Mouse (Mus musculus) heart, embryonic 12.5 days (tissue): ENCODE results near the gene Tmprss11b. TPM values are rescaled to one million over a fixed set of nuclear protein-coding genes. Genes with fewer than 3 reads are reported as not detected.
"Not testable (repeated sequence)": the region's sequence is repeated elsewhere in the genome, so short reads cannot be mapped to it uniquely, and the experiment has no call there.

ENCODE experiments used
- ATAC-seq: fragments of 200-750 bp; cut with Nextera tagmentation; 2 replicates; pipeline ENCODE4 v1.8.0; 2017; ENCODE audit warnings: moderate TSS enrichment, moderate library complexity; ENCODE audit not compliant: insufficient number of reproducible peaks, low FRiP score
- H3K27ac ChIP-seq: fragments of 300-500 bp; sonication (generic); 2 replicates; pipeline ENCODE4 v1.5.1; 2016; ENCODE audit warnings: mild to moderate bottlenecking, moderate library complexity; ENCODE audit not compliant: poor library complexity, severe bottlenecking
- H3K27me3 ChIP-seq: fragments of 300-500 bp; sonication (generic); replicated peaks from 2 replicates; pipeline ENCODE4 v1.6.1; 2016; ENCODE audit warnings: mild to moderate bottlenecking, moderate library complexity
- H3K36me3 ChIP-seq: fragments of 300-500 bp; sonication (generic); 2 replicates; pipeline ENCODE4 v1.6.1; 2016; ENCODE audit warnings: mild to moderate bottlenecking, moderate library complexity
- H3K4me1 ChIP-seq: fragments of 300-500 bp; sonication (generic); replicated peaks from 2 replicates; pipeline ENCODE4 v1.6.1; 2016; ENCODE audit warnings: mild to moderate bottlenecking
- H3K4me2 ChIP-seq: fragments of 300-500 bp; sonication (generic); 2 replicates; pipeline ENCODE4 v1.6.1; 2016; ENCODE audit warnings: mild to moderate bottlenecking, moderate library complexity
- H3K4me3 ChIP-seq: fragments of 300-500 bp; sonication (generic); 2 replicates; pipeline ENCODE4 v1.5.1; 2016; ENCODE audit warnings: mild to moderate bottlenecking
- H3K9ac ChIP-seq: fragments of 300-500 bp; sonication (generic); 2 replicates; pipeline ENCODE4 v1.6.1; 2016; ENCODE audit warnings: mild to moderate bottlenecking, moderate library complexity
- H3K9me3 ChIP-seq: fragments of 300-500 bp; sonication (generic); replicated peaks from 2 replicates; pipeline ENCODE4 v1.6.1; 2016; ENCODE audit warnings: mild to moderate bottlenecking, moderate library complexity
- WGBS: fragments of 180-500 bp; shearing (Covaris S2); methylation state at CpG from one replicate; pipeline ENCODE4 v1.1.7; 2016; 5-methylcytosine and 5-hydroxymethylcytosine counted together
- polyA plus RNA-seq: library from polyadenylated mRNA; unstranded; fragments of >200 nt; fragmentation: Nextera tagmentation; extraction: Ambion mirVana; gene quantifications from 2 replicates; pipeline ENCODE4 v1.2.1, GENCODE M21; 2016

Tmprss11b gene
- not detected in 2 replicates for polyA plus RNA-seq

- Histone ChIP-seq H3K36me3 (no peaks in the 10 kb centered on the region), H3K27me3 (no peaks in the 10 kb centered on the region), H3K4me2 (no peak within 1 kb of the TSS), H3K4me3 (no peak within 1 kb of the TSS), H3K27ac (no peak within 1 kb of the TSS), H3K4me1 (no peaks in the 10 kb centered on the region), H3K9me3 (no peaks in the 10 kb centered on the region), H3K9ac (no peak within 1 kb of the TSS)
- ATAC-seq, result no peak
- 66% methylated on average over 5 of the region's 5 CpGs for WGBS
These were observed at the start of gene Tmprss11b for GRCm38 (mm10) chr5:86676262-86676661. Gene Tmprss11b (minus strand): TSS chr5:86676362.

- H3K27me3 ChIP-seq, result no peaks in the 10 kb centered on the region
- no peaks in the 10 kb centered on the region for H3K4me1 ChIP-seq
- H3K4me3 ChIP-seq, result no peak overlapping the region
- H3K9me3 ChIP-seq, result no peaks in the 10 kb centered on the region
- no peaks in the 10 kb centered on the region for H3K36me3 ChIP-seq
- no peak overlapping the region for H3K4me2 ChIP-seq
- no peak overlapping the region for H3K9ac ChIP-seq
- no peak for ATAC-seq
- H3K27ac ChIP-seq, result no peak overlapping the region
These were observed 48.9 kb upstream of the Tmprss11b start for GRCm38 (mm10) chr5:86725021-86725420.

- no peaks in the 10 kb centered on the region for H3K36me3 ChIP-seq
- 45% methylated on average over 2 of the region's 2 CpGs for WGBS
- H3K9ac ChIP-seq, result no peak overlapping the region
- H3K9me3 ChIP-seq, result no peaks in the 10 kb centered on the region
- H3K27me3 ChIP-seq, result no peaks in the 10 kb centered on the region
- no peak overlapping the region for H3K27ac ChIP-seq
- H3K4me2 ChIP-seq, result no peak overlapping the region
- ATAC-seq, result no peak
- no peak overlapping the region for H3K4me3 ChIP-seq
- H3K4me1 ChIP-seq, result no peaks in the 10 kb centered on the region
These were observed 46.8 kb upstream of the Tmprss11b start for GRCm38 (mm10) chr5:86722820-86723460.

- no peaks in the 10 kb centered on the region for H3K9me3 ChIP-seq
- H3K9ac ChIP-seq, result no peak overlapping the region
- no peaks in the 10 kb centered on the region for H3K36me3 ChIP-seq
- no peak overlapping the region for H3K4me3 ChIP-seq
- H3K4me1 ChIP-seq, result no peaks in the 10 kb centered on the region
- ATAC-seq, result no peak
- no peak overlapping the region for H3K4me2 ChIP-seq
- no peak overlapping the region for H3K27ac ChIP-seq
- H3K27me3 ChIP-seq, result no peaks in the 10 kb centered on the region
- 79% methylated on average over 2 of the region's 2 CpGs for WGBS
These were observed 38.8 kb upstream of the Tmprss11b start for GRCm38 (mm10) chr5:86714967-86715366.

GRCm38 (mm10) chr5:86704923-86705322 is 28.8 kb upstream of the Tmprss11b start:
- H3K4me1 ChIP-seq, result no peaks in the 10 kb centered on the region
- no peak overlapping the region for H3K4me3 ChIP-seq
- ATAC-seq, result no peak
- no peak overlapping the region for H3K4me2 ChIP-seq
- no peaks in the 10 kb centered on the region for H3K9me3 ChIP-seq
- no peak overlapping the region for H3K27ac ChIP-seq
- WGBS, result 69% methylated on average over 3 of the region's 3 CpGs
- no peaks in the 10 kb centered on the region for H3K36me3 ChIP-seq
- H3K9ac ChIP-seq, result no peak overlapping the region
- H3K27me3 ChIP-seq, result no peaks in the 10 kb centered on the region

GRCm38 (mm10) chr5:86684667-86685066 is 8.5 kb upstream of the Tmprss11b start:
- Histone ChIP-seq H3K9ac (no peak overlapping the region), H3K4me3 (no peak overlapping the region), H3K27me3 (no peaks in the 10 kb centered on the region), H3K4me1 (no peaks in the 10 kb centered on the region), H3K36me3 (no peaks in the 10 kb centered on the region), H3K27ac (no peak overlapping the region), H3K4me2 (no peak overlapping the region), H3K9me3 (no peaks in the 10 kb centered on the region)
- WGBS, result 60% methylated on average over 4 of the region's 4 CpGs
- no peak for ATAC-seq

- not testable (repeated sequence) for H3K27ac ChIP-seq, H3K4me2 ChIP-seq, H3K4me3 ChIP-seq, ATAC-seq, H3K9me3 ChIP-seq, H3K27me3 ChIP-seq, H3K36me3 ChIP-seq, H3K4me1 ChIP-seq, H3K9ac ChIP-seq
- WGBS, result 20% methylated on average over 4 of the region's 4 CpGs
These were observed 27.0 kb downstream of the Tmprss11b start for GRCm38 (mm10) chr5:86649185-86649584.

GRCm38 (mm10) chr5:86640795-86641194 is 35.4 kb downstream of the Tmprss11b start:
- no peak for ATAC-seq
- H3K9me3 ChIP-seq, result no peaks in the 10 kb centered on the region
- no peak overlapping the region for H3K9ac ChIP-seq
- no peaks in the 10 kb centered on the region for H3K36me3 ChIP-seq
- H3K4me2 ChIP-seq, result no peak overlapping the region
- H3K4me1 ChIP-seq, result no peaks in the 10 kb centered on the region
- no peak overlapping the region for H3K27ac ChIP-seq
- H3K4me3 ChIP-seq, result no peak overlapping the region
- no peaks in the 10 kb centered on the region for H3K27me3 ChIP-seq
- 19% methylated on average over 3 of the region's 3 CpGs for WGBS

- Histone ChIP-seq H3K4me2 (no peak within 1 kb of the TSS), H3K4me1 (no peaks in the 10 kb centered on the region), H3K27ac (no peak within 1 kb of the TSS), H3K9ac (no peak within 1 kb of the TSS), H3K27me3 (no peaks in the 10 kb centered on the region), H3K9me3 (no peaks in the 10 kb centered on the region), H3K36me3 (no peaks in the 10 kb centered on the region), H3K4me3 (no peak within 1 kb of the TSS)
- no peak for ATAC-seq
- 69% methylated on average over 5 of the region's 5 CpGs for WGBS
These were observed 43.8 kb downstream of the Tmprss11b start, which contains the start of gene Tmprss11f for GRCm38 (mm10) chr5:86632324-86632723. Gene Tmprss11f (minus strand): TSS chr5:86632424.

GRCm38 (mm10) chr5:86630700-86631099 is 45.5 kb downstream of the Tmprss11b start:
- H3K36me3 ChIP-seq, result no peaks in the 10 kb centered on the region
- H3K4me3 ChIP-seq, result no peak overlapping the region
- no peaks in the 10 kb centered on the region for H3K9me3 ChIP-seq
- no peak for ATAC-seq
- WGBS, result 54% methylated on average over 2 of the region's 2 CpGs
- no peaks in the 10 kb centered on the region for H3K27me3 ChIP-seq
- no peak overlapping the region for H3K9ac ChIP-seq
- H3K4me1 ChIP-seq, result no peaks in the 10 kb centered on the region
- H3K4me2 ChIP-seq, result no peak overlapping the region
- no peak overlapping the region for H3K27ac ChIP-seq

GRCm38 (mm10) chr5:86621778-86622177 is 54.4 kb downstream of the Tmprss11b start:
- Histone ChIP-seq H3K27ac (no peak overlapping the region), H3K27me3 (no peaks in the 10 kb centered on the region), H3K4me2 (no peak overlapping the region), H3K4me3 (no peak overlapping the region), H3K36me3 (no peaks in the 10 kb centered on the region), H3K9ac (no peak overlapping the region), H3K4me1 (no peaks in the 10 kb centered on the region), H3K9me3 (no peaks in the 10 kb centered on the region)
- 58% methylated on average over 1 of the region's 1 CpGs for WGBS
- no peak for ATAC-seq
